Mouse (Mus musculus): ENCODE measurements around the gene Zcwpw1. TPM values are rescaled to one million over a fixed set of nuclear protein-coding genes. Genes with fewer than 3 reads are reported as not detected.

Zcwpw1 gene
- polyA plus RNA-seq, 1 experiment, result 0.21 TPM

DNA sequence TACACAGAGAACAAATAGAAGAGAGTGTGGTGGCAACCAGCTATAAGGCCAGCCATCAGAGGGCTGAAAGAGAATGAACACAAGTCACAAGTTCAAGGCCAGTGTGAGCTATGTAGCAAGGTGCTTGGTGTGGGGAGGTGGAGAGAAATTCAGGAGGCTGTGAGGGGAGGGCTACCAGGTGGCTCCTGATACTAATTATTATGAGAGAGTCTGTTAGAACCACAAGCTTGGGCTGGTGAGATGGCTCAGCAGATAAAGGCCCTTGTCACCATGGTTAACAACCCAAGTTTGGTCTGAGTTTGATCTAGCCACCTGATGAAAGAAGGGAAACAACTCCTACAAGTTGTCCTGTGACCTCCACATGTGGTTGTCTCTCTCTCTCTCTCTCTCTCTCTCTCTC lies 14.8 kb upstream of the Zcwpw1 start:
- TF ChIP-seq GATA1 (IDR thresholded peaks at IDR 0.05; ENCODE audit: low read length), result peak; percentile 69

DNA sequence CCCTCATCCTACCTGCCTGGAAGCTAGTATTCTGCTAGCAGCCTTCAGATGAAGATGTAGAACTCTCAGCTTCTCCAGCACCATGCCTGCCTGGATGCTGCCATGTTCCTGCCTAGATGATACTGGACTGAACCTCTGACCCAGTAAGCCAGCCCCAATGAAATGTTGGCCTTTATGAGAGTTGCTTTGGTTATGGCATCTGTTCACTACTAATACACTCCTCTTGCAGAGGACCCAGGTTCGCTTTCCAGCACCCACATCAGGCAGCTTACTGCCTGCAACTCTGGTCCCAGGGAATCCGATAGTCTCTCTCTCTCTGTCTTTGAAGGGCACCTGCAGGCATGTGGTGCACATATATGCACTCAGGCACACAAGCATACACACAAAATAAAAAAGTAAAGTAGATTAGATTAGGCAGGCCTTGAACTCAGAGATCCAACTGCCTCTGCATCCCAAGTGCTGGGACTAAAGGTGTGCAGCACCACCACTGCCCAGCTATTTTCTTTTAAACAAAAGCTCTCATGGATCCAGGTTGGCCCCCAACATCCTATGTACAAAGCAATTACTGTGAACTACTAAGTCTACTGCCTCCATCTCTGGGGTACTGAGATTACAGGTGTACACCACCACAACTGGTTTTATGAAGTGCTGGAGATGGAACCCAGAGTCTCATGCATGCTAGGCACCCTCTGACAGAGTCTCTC lies 11.9 kb upstream of the Zcwpw1 start:
- no peak for TF ChIP-seq GATA1 (IDR thresholded peaks at IDR 0.05; ENCODE audit: low read length)

DNA sequence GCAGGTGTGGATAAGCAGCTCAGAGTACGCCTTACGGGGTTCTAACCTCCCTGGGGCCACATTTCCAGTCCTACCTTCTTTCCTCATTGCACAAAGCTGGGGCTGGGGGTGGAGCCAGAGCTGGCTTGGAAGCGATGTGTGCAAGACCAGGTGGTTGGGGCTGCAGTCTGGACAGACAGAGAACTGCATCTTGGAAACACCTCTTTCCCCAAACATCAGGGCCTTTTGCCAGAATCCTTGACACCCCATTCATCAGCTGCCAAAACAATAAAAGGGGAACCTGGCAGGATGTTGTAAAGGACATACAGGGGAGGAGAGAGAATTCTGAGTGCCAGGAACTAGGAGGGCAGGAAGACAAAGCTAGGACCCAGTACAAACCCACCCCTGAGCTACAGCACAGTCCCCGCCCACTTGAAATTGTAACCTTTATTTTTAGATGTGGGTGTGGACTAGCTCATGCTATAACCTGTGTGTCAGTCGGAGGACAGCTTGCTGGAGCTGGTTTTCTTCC lies 11.1 kb upstream of the Zcwpw1 start:
- no peak for TF ChIP-seq GATA1 (IDR thresholded peaks at IDR 0.05; ENCODE audit: low read length)

GRCm38 (mm10) chr5:137777267-137777845 lies 10.2 kb upstream of the Zcwpw1 start:
- TF ChIP-seq GATA1 (IDR thresholded peaks at IDR 0.05; ENCODE audit: low read length), result no peak

DNA sequence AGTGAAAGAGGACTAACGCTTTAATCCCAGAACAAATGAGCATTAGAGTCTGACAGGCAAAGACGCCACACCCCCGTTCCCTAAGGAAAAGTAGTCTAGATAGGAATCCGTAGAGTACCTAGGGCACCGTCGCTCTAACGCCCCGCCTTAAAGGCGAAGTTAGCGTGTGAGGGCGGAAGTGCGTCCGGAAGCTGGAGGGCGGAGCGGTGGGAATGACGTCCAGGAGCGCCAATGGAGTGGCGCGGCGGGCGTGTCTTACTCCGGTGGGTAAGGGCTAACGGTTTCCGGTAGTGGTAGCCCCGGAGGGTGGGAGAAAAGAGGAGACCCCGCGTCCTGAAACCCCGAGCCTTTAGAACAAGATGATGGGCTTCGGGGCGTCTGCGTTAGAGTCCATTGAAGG lies 9.0 kb upstream of the Zcwpw1 start, which contains the start of gene Ppp1r35:
Gene Ppp1r35 (plus strand): TSS at position 215 of the 400 bp plus-strand sequence.
- no peak for TF ChIP-seq GATA1 (IDR thresholded peaks at IDR 0.05; ENCODE audit: low read length)

GRCm38 (mm10) chr5:137779053-137779933 lies 8.3 kb upstream of the Zcwpw1 start:
- TF ChIP-seq GATA1 (IDR thresholded peaks at IDR 0.05; ENCODE audit: low read length), result no peak

DNA sequence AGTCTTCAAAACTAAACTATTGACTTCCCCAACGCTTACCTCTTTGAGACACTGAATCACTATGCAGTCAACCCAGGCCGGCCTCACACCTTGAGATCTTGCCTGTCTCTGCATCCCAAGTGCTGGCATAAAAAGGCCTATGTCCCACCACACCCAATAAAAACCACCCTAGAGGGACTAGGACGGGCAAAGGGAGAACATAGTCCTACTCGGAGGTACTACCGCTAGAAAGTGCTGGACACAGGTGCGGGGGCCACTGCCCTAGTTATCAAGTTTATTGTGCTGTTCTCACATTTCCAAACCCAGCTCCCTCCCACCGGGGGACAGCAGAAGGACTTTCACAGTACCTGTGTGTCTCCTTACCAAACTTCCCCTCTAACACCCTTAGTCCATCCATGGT lies 5.9 kb upstream of the Zcwpw1 start:
- TF ChIP-seq GATA1 (IDR thresholded peaks at IDR 0.05; ENCODE audit: low read length), result no peak

GRCm38 (mm10) chr5:137782776-137783522 lies 4.6 kb upstream of the Zcwpw1 start:
- TF ChIP-seq GATA1 (IDR thresholded peaks at IDR 0.05; ENCODE audit: low read length), result no peak

DNA sequence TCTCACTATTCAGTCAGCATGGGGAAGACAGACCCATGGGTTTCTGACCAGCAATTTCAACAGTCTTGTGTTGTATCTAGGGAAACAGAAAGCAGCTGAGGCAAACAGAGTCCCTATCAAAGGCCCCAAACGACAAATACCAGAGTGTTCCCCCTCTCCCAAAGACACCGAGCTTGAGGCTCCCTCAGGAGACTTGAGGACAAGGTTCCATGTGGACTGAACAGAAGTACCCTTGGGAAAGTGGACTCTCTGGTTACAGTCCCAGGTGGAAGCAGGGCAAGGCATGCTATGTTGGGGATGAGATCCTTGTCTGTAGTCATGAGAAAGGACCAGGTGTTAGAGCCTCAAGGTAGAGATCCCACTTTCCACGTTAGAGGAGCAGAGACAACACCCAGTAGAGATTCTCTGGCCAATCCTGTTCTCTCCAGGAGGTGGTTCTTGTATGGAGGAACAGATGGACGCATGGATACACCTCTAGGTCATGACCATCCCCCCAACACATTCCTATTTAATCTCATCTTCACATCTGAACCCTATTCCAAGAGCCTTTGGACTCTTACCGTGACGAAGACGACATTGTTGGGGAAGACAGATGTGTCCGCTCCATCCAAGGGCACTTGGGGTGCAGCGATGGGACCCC lies 3.6 kb upstream of the Zcwpw1 start:
- TF ChIP-seq GATA1 (IDR thresholded peaks at IDR 0.05; ENCODE audit: low read length), result no peak

DNA sequence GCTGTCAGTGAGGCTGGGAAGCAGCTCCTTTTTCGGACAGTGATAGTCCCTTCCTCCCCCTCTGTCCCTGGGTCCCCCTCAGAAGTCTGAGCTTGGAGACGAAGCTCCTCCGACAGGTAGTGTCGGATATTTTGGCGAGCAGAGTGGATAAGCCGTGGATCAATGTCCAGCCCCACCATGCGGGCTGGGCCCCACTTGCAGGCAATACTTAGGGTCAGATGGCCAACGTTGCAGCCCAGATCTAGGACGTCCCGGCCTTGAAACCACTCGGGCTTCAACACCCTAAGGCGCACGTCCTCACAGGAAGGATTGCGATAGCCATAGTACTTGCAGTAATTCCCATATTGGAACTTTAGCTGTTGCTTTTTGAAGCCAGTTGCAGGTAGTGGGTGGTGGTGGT lies 3.1 kb upstream of the Zcwpw1 start:
- no peak for TF ChIP-seq GATA1 (IDR thresholded peaks at IDR 0.05; ENCODE audit: low read length)

- TF ChIP-seq GATA1 (IDR thresholded peaks at IDR 0.05; ENCODE audit: low read length), result no peak
Measured at GRCm38 (mm10) chr5:137785164-137786031, 2.2 kb upstream of the Zcwpw1 start.

- no peak for TF ChIP-seq GATA1 (IDR thresholded peaks at IDR 0.05; ENCODE audit: low read length)
Measured at GRCm38 (mm10) chr5:137786109-137786942, 1.3 kb upstream of the Zcwpw1 start.

GRCm38 (mm10) chr5:137788171-137788570 lies 573 bp downstream of the Zcwpw1 start:
- TF ChIP-seq GATA1 (IDR thresholded peaks at IDR 0.05; ENCODE audit: low read length), result no peak

All from G1E-ER4 (cell line).